Mouse (Mus musculus): ENCODE measurements around the gene Spib. TPM values are rescaled to one million over a fixed set of nuclear protein-coding genes. Genes with fewer than 3 reads are reported as not detected.

Gene Spib
- polyA plus RNA-seq, 1 experiment from 2014 or later = 0.20 TPM

DNA sequence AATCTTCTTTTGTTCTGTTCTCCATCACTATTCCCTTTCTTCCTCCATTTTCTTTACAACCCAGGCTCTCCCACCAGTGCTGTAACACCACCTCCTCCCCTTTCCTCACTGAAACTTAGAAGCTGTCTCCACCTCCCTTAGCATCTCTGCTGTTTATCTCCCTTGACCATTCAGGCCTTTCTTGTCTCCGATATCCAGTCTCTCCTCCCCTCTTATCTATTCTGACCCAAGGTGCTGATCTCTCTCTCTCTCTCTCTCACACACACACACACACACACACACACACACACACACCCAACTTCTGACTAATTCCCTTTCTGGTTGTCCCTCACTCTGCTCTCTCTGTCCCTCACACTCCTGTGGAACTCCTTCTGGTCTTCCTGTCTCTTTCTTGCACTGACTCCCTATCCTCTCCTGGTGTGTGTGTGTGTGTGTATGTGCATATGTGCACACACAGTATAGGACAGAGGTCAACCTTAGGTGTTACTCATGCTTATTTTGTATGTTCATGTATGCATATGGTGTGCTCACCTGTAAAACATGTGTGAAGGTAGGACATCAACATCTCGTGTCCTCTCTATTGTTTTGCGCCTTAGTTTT, 48.9 kb downstream of the Spib start:
- no peak for ATAC-seq (replicated peaks; ENCODE audit: low FRiP score, low TSS enrichment, low read depth)
- no peak for DNase-seq (ENCODE audit: low spot score)
- no peaks in the 10 kb centered on the region for H3K36me3 ChIP-seq (ENCODE audit: control insufficient read depth, insufficient read depth, low read length)
- H3K27ac ChIP-seq (ENCODE audit: low read depth) = no peak overlapping the region
- H3K27me3 ChIP-seq (replicated peaks; ENCODE audit: control insufficient read depth, insufficient read depth, low read length) = peaks cover 30% of the 10 kb centered on the region
- no peak overlapping the region for H3K4me2 ChIP-seq (ENCODE audit: low read length)
- H3K4me1 ChIP-seq (replicated peaks; ENCODE audit: control insufficient read depth, insufficient read depth, low read length) = no peaks in the 10 kb centered on the region
- H3K4me3 ChIP-seq (ENCODE audit: low read depth, low read length) = no peak overlapping the region
- no peaks in the 10 kb centered on the region for H3K9me3 ChIP-seq (ENCODE audit: control insufficient read depth, low read length)
- WGBS = 63% methylated on average over 3 of the region's 3 CpGs
- no peak overlapping the region for H3K9ac ChIP-seq (ENCODE audit: low read length)

Small RNAs within 50 kb of the gene (microRNA-seq; reads per million reads assigned to microRNA genes)
- 0.25 reads per million for gene Mir7053

Other genes starting within 250 kb of the Spib start
- gene Clec11a, start 225.2 kb downstream of the Spib start, polyA plus RNA-seq (2014; fragmentation: Nextera tagmentation; extraction: Ambion mirVana) = 5.4 and 6.3 TPM in 2 replicates
- gene Shank1, start 221.8 kb downstream of the Spib start, polyA plus RNA-seq (2014; fragmentation: Nextera tagmentation; extraction: Ambion mirVana) = 3.0 and 3.3 TPM in 2 replicates
- gene Syt3, start 148.0 kb downstream of the Spib start, polyA plus RNA-seq (2014; fragmentation: Nextera tagmentation; extraction: Ambion mirVana) = 1.6 and 1.7 TPM in 2 replicates
- 1.5 and 1.6 TPM in 2 replicates for gene 1700008O03Rik, start 146.3 kb downstream of the Spib start, polyA plus RNA-seq (2014; fragmentation: Nextera tagmentation; extraction: Ambion mirVana)
- 1.3 TPM in 2 replicates for gene Lrrc4b, start 103.1 kb downstream of the Spib start, polyA plus RNA-seq (2014; fragmentation: Nextera tagmentation; extraction: Ambion mirVana)
- gene Aspdh, start 66.7 kb downstream of the Spib start, polyA plus RNA-seq (2014; fragmentation: Nextera tagmentation; extraction: Ambion mirVana) = 0.65 TPM in 1 of 2 replicates, not detected in the other
- 72.1 and 77.0 TPM in 2 replicates for gene Josd2, start 64.1 kb downstream of the Spib start, polyA plus RNA-seq (2014; fragmentation: Nextera tagmentation; extraction: Ambion mirVana)
- 107 and 116 TPM in 2 replicates for gene Emc10, start 35.5 kb downstream of the Spib start, polyA plus RNA-seq (2014; fragmentation: Nextera tagmentation; extraction: Ambion mirVana)
- 10.2 and 11.5 TPM in 2 replicates for gene Fam71e1, start 35.5 kb downstream of the Spib start, polyA plus RNA-seq (2014; fragmentation: Nextera tagmentation; extraction: Ambion mirVana)
- gene Mybpc2, start 7.4 kb downstream of the Spib start, polyA plus RNA-seq (2014; fragmentation: Nextera tagmentation; extraction: Ambion mirVana) = 0.28 and 0.32 TPM in 2 replicates
- 74.7 and 75.2 TPM in 2 replicates for gene Pold1, start 16.8 kb upstream of the Spib start, polyA plus RNA-seq (2014; fragmentation: Nextera tagmentation; extraction: Ambion mirVana)
- gene Nr1h2, start 21.9 kb upstream of the Spib start, polyA plus RNA-seq (2014; fragmentation: Nextera tagmentation; extraction: Ambion mirVana) = 69.4 and 70.6 TPM in 2 replicates
- gene Napsa, start 40.3 kb upstream of the Spib start, polyA plus RNA-seq (2014; fragmentation: Nextera tagmentation; extraction: Ambion mirVana) = 1.6 and 1.7 TPM in 2 replicates
- gene Kcnc3, start 58.6 kb upstream of the Spib start, polyA plus RNA-seq (2014; fragmentation: Nextera tagmentation; extraction: Ambion mirVana) = 0.19 and 0.26 TPM in 2 replicates
- gene Myh14, start 138.8 kb upstream of the Spib start, polyA plus RNA-seq (2014; fragmentation: Nextera tagmentation; extraction: Ambion mirVana) = 26.7 and 33.4 TPM in 2 replicates
- gene Izumo2, start 176.7 kb upstream of the Spib start, polyA plus RNA-seq (2014; fragmentation: Nextera tagmentation; extraction: Ambion mirVana) = not detected in 2 replicates
- gene Vrk3, start 216.3 kb upstream of the Spib start, polyA plus RNA-seq (2014; fragmentation: Nextera tagmentation; extraction: Ambion mirVana) = 38.0 and 40.3 TPM in 2 replicates
- 3.6 and 4.2 TPM in 2 replicates for gene Zfp473, start 219.0 kb upstream of the Spib start, polyA plus RNA-seq (2014; fragmentation: Nextera tagmentation; extraction: Ambion mirVana)

All from intestine, embryonic 14.5 days (tissue).